Comparison of ENCODE assay signal across 24 mouse cellular contexts in the genomic region with DNA sequence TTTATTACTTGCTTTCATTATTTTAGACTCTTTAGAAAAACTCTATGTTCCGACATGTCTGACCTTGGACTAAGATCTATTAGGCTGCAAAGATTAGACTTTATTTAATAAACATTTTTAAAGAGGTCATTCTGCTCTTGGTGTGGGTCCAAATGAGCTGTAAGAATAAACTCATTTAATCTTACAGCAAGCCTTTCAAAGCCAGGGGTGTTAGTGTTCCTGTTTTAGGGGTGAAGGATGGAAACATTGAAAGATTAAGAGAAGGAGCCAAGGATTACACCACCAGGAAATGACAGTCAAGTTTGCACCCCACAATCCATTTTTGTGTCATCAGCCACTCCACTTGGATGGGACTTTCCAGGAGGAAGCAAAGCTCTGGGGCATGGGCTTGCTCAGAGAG.
DNase-seq lines count a peak whose midpoint lies in the region; ATAC-seq and TF ChIP-seq lines count a peak whose summit lies in the region.
"Had no signal": no experiment of that assay in that cellular context is flagged by ENCODE, and none has a peak within 500 bp of the region (broad histone marks: within the 10 kb centered on the region; RNA-seq: fewer than 3 reads in every experiment).

No protein-coding gene starts in this region.

- peak; percentile 61 for DNase-seq in heart, adult 11 months
- DNase-seq in heart, adult 2 months, result no peak
- DNase-seq in kidney, postnatal 0 days (ENCODE audit: low spot score), result peak; percentile 19
- DNase-seq in lung, embryonic 14.5 days, result peak; percentile 76
- no peak for DNase-seq in lung, postnatal 14 days
- peak; percentile 10 for DNase-seq in lung, postnatal 0 days (ENCODE audit: low spot score)
- DNase-seq in lung, postnatal 25 days (ENCODE audit: low spot score), result no peak
- DNase-seq: adrenal gland, adult 8-10 months; adrenal gland, postnatal 25 days; cerebellum, adult 11-12 months; cerebellum, adult 8-10 months; cerebellum, postnatal 10 days; cerebellum, postnatal 36 days; embryo, embryonic 11 days; gastrocnemius, postnatal 25 days had no signal

- H3K9ac ChIP-seq in heart, adult 2 months (ENCODE audit: low read depth, low read length), result no peak overlapping the region
- no peak overlapping the region for H3K9ac ChIP-seq in kidney, postnatal 0 days (ENCODE audit: low read depth, low read length)
- no peak overlapping the region for H3K9ac ChIP-seq in kidney, embryonic 16.5 days (replicated peaks; ENCODE audit: low read length)
- no peak overlapping the region for H3K9ac ChIP-seq in lung, embryonic 14.5 days
- H3K9ac ChIP-seq in lung, postnatal 0 days (replicated peaks; ENCODE audit: low read depth), result no peak overlapping the region
- H3K9ac ChIP-seq: embryonic facial prominence, embryonic 13.5 days; forebrain, embryonic 12.5 days; forebrain, embryonic 15.5 days; hindbrain, embryonic 12.5 days had no signal

- no peak overlapping the region for H3K4me2 ChIP-seq in kidney, postnatal 0 days (ENCODE audit: low read length)
- no peak overlapping the region for H3K4me2 ChIP-seq in kidney, embryonic 16.5 days (replicated peaks; ENCODE audit: low read depth, low read length)
- no peak overlapping the region for H3K4me2 ChIP-seq in lung, embryonic 14.5 days
- H3K4me2 ChIP-seq in lung, postnatal 0 days (replicated peaks; ENCODE audit: low read depth, low read length), result no peak overlapping the region
- H3K4me2 ChIP-seq: embryonic facial prominence, embryonic 13.5 days; forebrain, embryonic 12.5 days; forebrain, embryonic 15.5 days; heart, embryonic 11.5 days; hindbrain, embryonic 12.5 days had no signal

- no peaks in the 10 kb centered on the region for H3K36me3 ChIP-seq in heart, adult 2 months (ENCODE audit: control insufficient read depth, insufficient read depth, low read length)
- H3K36me3 ChIP-seq in kidney, postnatal 0 days (ENCODE audit: insufficient read depth, low read length), result no peaks in the 10 kb centered on the region
- no peaks in the 10 kb centered on the region for H3K36me3 ChIP-seq in kidney, embryonic 16.5 days (ENCODE audit: insufficient read depth, low read length)
- H3K36me3 ChIP-seq in lung, embryonic 14.5 days (ENCODE audit: insufficient read depth), result no peaks in the 10 kb centered on the region
- H3K36me3 ChIP-seq in lung, postnatal 0 days (ENCODE audit: insufficient read depth, low read length), result no peaks in the 10 kb centered on the region
- H3K36me3 ChIP-seq: embryonic facial prominence, embryonic 10.5 days; embryonic facial prominence, embryonic 13.5 days; forebrain, embryonic 12.5 days; forebrain, embryonic 15.5 days; hindbrain, embryonic 12.5 days had no signal

- no peak for ATAC-seq in kidney, postnatal 0 days (replicated peaks; ENCODE audit: low FRiP score, low read depth)
- no peak for ATAC-seq in kidney, embryonic 16.5 days (ENCODE audit: low FRiP score, low TSS enrichment)
- peak; percentile 49; the same call in 1 of the 2 replicates for ATAC-seq in lung, embryonic 14.5 days (ENCODE audit: insufficient read depth)
- ATAC-seq in lung, postnatal 0 days, result peak; percentile 9; the same call in 1 of the 2 replicates
- ATAC-seq: activated CD4-positive, CD25-positive, alpha-beta regulatory T cell, adult 4 months; forebrain, embryonic 15.5 days had no signal

- no peaks in the 10 kb centered on the region for H3K9me3 ChIP-seq in kidney, postnatal 0 days (replicated peaks; ENCODE audit: low read length)
- H3K9me3 ChIP-seq in kidney, embryonic 16.5 days (ENCODE audit: low read length), result no peaks in the 10 kb centered on the region
- H3K9me3 ChIP-seq in lung, embryonic 14.5 days (ENCODE audit: low read depth, low read length), result no peaks in the 10 kb centered on the region
- H3K9me3 ChIP-seq in lung, postnatal 0 days (ENCODE audit: low read length), result no peaks in the 10 kb centered on the region
- H3K9me3 ChIP-seq: embryonic facial prominence, embryonic 10.5 days; embryonic facial prominence, embryonic 13.5 days; forebrain, embryonic 12.5 days; forebrain, embryonic 15.5 days; hindbrain, embryonic 12.5 days had no signal

- no peak overlapping the region for H3K27ac ChIP-seq in heart, adult 2 months
- no peak overlapping the region for H3K27ac ChIP-seq in kidney, postnatal 0 days
- no peak overlapping the region for H3K27ac ChIP-seq in kidney, embryonic 16.5 days (ENCODE audit: low read length)
- no peak overlapping the region for H3K27ac ChIP-seq in lung, embryonic 14.5 days (ENCODE audit: low read depth)
- H3K27ac ChIP-seq in lung, postnatal 0 days (ENCODE audit: low read length), result no peak overlapping the region
- H3K27ac ChIP-seq: embryonic facial prominence, embryonic 10.5 days; embryonic facial prominence, embryonic 13.5 days; forebrain, embryonic 12.5 days; forebrain, embryonic 15.5 days; hindbrain, embryonic 12.5 days had no signal

- no peaks in the 10 kb centered on the region for H3K4me1 ChIP-seq in heart, adult 2 months (ENCODE audit: control insufficient read depth, insufficient read depth, low read length)
- H3K4me1 ChIP-seq in kidney, postnatal 0 days (replicated peaks; ENCODE audit: insufficient read depth, low read length), result peaks cover 8% of the 10 kb centered on the region; the same call in 1 of the 2 replicates
- H3K4me1 ChIP-seq in kidney, embryonic 16.5 days (ENCODE audit: insufficient read depth, low read length), result peaks cover 16% of the 10 kb centered on the region
- H3K4me1 ChIP-seq in lung, embryonic 14.5 days (ENCODE audit: insufficient read depth), result no peaks in the 10 kb centered on the region
- no peaks in the 10 kb centered on the region for H3K4me1 ChIP-seq in lung, postnatal 0 days (ENCODE audit: insufficient read depth, low read depth, low read length)
- H3K4me1 ChIP-seq: embryonic facial prominence, embryonic 10.5 days; embryonic facial prominence, embryonic 13.5 days; forebrain, embryonic 12.5 days; forebrain, embryonic 15.5 days; hindbrain, embryonic 12.5 days had no signal

- no peak for TF ChIP-seq POLR2A in heart, adult 2 months (IDR thresholded peaks at IDR 0.05; ENCODE audit: insufficient read depth, low read depth, low read length)

- no peak for TF ChIP-seq EP300 in heart, adult 2 months (IDR thresholded peaks at IDR 0.05; ENCODE audit: insufficient read depth, low read depth, low read length)
- TF ChIP-seq EP300 in lung, postnatal 0 days (IDR thresholded peaks at IDR 0.05), result peak; percentile 15; the same call in 1 of the 2 replicates

- no peaks in the 10 kb centered on the region for H3K27me3 ChIP-seq in heart, adult 2 months (ENCODE audit: control insufficient read depth, insufficient read depth, low read length)
- H3K27me3 ChIP-seq in kidney, postnatal 0 days (ENCODE audit: insufficient read depth, low read length), result no peaks in the 10 kb centered on the region
- H3K27me3 ChIP-seq in kidney, embryonic 16.5 days (ENCODE audit: insufficient read depth, low read length), result no peaks in the 10 kb centered on the region
- no peaks in the 10 kb centered on the region for H3K27me3 ChIP-seq in lung, embryonic 14.5 days (ENCODE audit: insufficient read depth, low read length)
- no peaks in the 10 kb centered on the region for H3K27me3 ChIP-seq in lung, postnatal 0 days (replicated peaks; ENCODE audit: insufficient read depth, low read length)
- H3K27me3 ChIP-seq: forebrain, embryonic 12.5 days; forebrain, embryonic 15.5 days; hindbrain, embryonic 12.5 days had no signal

- no peaks in the 10 kb centered on the region for H3K79me2 ChIP-seq in heart, adult 2 months (replicated peaks; ENCODE audit: control insufficient read depth, insufficient read depth, low read length)

- TF ChIP-seq CTCF in heart, adult 2 months (IDR thresholded peaks at IDR 0.05), result no peak
- TF ChIP-seq CTCF in kidney, postnatal 0 days (IDR thresholded peaks at IDR 0.05; ENCODE audit: low read depth), result no peak
- no peak for TF ChIP-seq CTCF in lung, embryonic 14.5 days (IDR thresholded peaks at IDR 0.05; ENCODE audit: low read depth)
- TF ChIP-seq CTCF in lung, postnatal 0 days (IDR thresholded peaks at IDR 0.05), result no peak

- intact Hi-C loops in heart, adult 2 months (cut with DNase I), result no loop called here

- H3K4me3 ChIP-seq in heart, adult 2 months, result no peak overlapping the region
- H3K4me3 ChIP-seq in kidney, postnatal 0 days (replicated peaks; ENCODE audit: low read depth, low read length), result no peak overlapping the region
- no peak overlapping the region for H3K4me3 ChIP-seq in kidney, embryonic 16.5 days (ENCODE audit: low read length)
- no peak overlapping the region for H3K4me3 ChIP-seq in lung, embryonic 14.5 days (ENCODE audit: low read depth, low read length)
- no peak overlapping the region for H3K4me3 ChIP-seq in lung, postnatal 0 days (ENCODE audit: low read depth, low read length)
- H3K4me3 ChIP-seq: embryonic facial prominence, embryonic 10.5 days; embryonic facial prominence, embryonic 13.5 days; erythroblast, embryonic 14.5 days; forebrain, embryonic 12.5 days; forebrain, embryonic 15.5 days; hindbrain, embryonic 12.5 days had no signal

- 66% methylated on average over 1 of the region's 1 CpGs for WGBS in heart, adult 2 months
- 65% methylated on average over 1 of the region's 1 CpGs for WGBS in kidney, postnatal 0 days
- 53% methylated on average over 1 of the region's 1 CpGs for WGBS in kidney, embryonic 16.5 days
- WGBS in lung, embryonic 14.5 days, result 26% methylated on average over 1 of the region's 1 CpGs
- 42% methylated on average over 1 of the region's 1 CpGs for WGBS in lung, postnatal 0 days

Comparison
In these comparisons a context has a peak if more than half of its experiments do, and no peak if none do; other contexts are left out.
1. DNase-seq: peak in heart, adult 11 months (single experiment), kidney, postnatal 0 days (single experiment), lung, embryonic 14.5 days (single experiment) and lung, postnatal 0 days (single experiment); none in heart, adult 2 months (0 of 2), lung, postnatal 14 days (single experiment) and lung, postnatal 25 days (single experiment).
2. ATAC-seq: peak in lung, embryonic 14.5 days (single experiment) and lung, postnatal 0 days (single experiment); none in kidney, postnatal 0 days (single experiment) and kidney, embryonic 16.5 days (single experiment).